Mouse (Mus musculus) kidney, adult 2 months (tissue): Measurements from ENCODE around the gene Dhrs7c. TPM values are rescaled to one million over a fixed set of nuclear protein-coding genes. Genes with fewer than 3 reads are reported as not detected.

Experiments used
- DNase-seq: peaks from one replicate; pipeline ENCODE4 v3.0.0; 2021
- H3K27ac ChIP-seq: fragments of 200-500 bp; 2 replicates; pipeline ENCODE4 v1.5.1; 2012; ENCODE audit warnings: low read depth, low read length, control low read depth, inconsistent platforms; ENCODE audit not compliant: insufficient read depth
- H3K27me3 ChIP-seq: fragments of 200-500 bp; replicated peaks from 2 replicates; pipeline ENCODE4 v1.6.1; 2012; ENCODE audit warnings: mild to moderate bottlenecking, moderate library complexity, low read length, inconsistent platforms; ENCODE audit not compliant: control insufficient read depth, insufficient read depth
- H3K36me3 ChIP-seq: fragments of 200-500 bp; 2 replicates; pipeline ENCODE4 v1.6.1; 2012; ENCODE audit warnings: mild to moderate bottlenecking, moderate library complexity, low read length, inconsistent platforms; ENCODE audit not compliant: control insufficient read depth, insufficient read depth
- H3K4me1 ChIP-seq: fragments of 200-500 bp; 2 replicates; pipeline ENCODE4 v1.6.1; 2011; ENCODE audit warnings: low read length; ENCODE audit not compliant: control insufficient read depth, insufficient read depth
- H3K4me3 ChIP-seq: fragments of 200-500 bp; 2 replicates; pipeline ENCODE4 v1.5.1; 2011; ENCODE audit warnings: mild to moderate bottlenecking, low read depth, low read length, control low read depth; ENCODE audit not compliant: insufficient read depth
- CTCF ChIP-seq: fragments of 200-500 bp; conservative IDR thresholded peaks from 2 replicates; pipeline ENCODE4 v1.5.1; 2011; ENCODE audit warnings: low read depth, mild to moderate bottlenecking, control low read depth, low read length, moderate library complexity, mixed read lengths; ENCODE audit not compliant: insufficient read depth, insufficient read length
- POLR2A ChIP-seq: fragments of 200-500 bp; IDR thresholded peaks from one replicate; pipeline ENCODE4 v1.6.1; 2011; ENCODE audit warnings: low read depth, low read length, control low read depth
- WGBS: fragments of 180-500 bp; shearing (Covaris S2); methylation state at CpG from one replicate; pipeline ENCODE4 v1.1.7; 2018; 5-methylcytosine and 5-hydroxymethylcytosine counted together
- polyA plus RNA-seq: library from polyadenylated mRNA; depleted of rRNA; stranded (reverse); fragments of >200 nt; gene quantifications from 2 replicates; pipeline ENCODE4 v1.2.3, GENCODE M21; 2012

Dhrs7c gene
- polyA plus RNA-seq, 1 experiment = 1.6 TPM

GRCm38 (mm10) chr11:67790182-67790581 lies 7.8 kb upstream of the Dhrs7c start:
- no peaks in the 10 kb centered on the region for H3K27me3 ChIP-seq
- H3K36me3 ChIP-seq = no peaks in the 10 kb centered on the region
- WGBS = 53% methylated on average over 11 of the region's 11 CpGs
- DNase-seq = no peak
- H3K27ac ChIP-seq = no peak overlapping the region
- H3K4me1 ChIP-seq = no peaks in the 10 kb centered on the region
- TF ChIP-seq CTCF = no peak
- TF ChIP-seq POLR2A = no peak
- no peak overlapping the region for H3K4me3 ChIP-seq

- DNase-seq = no peak
- TF ChIP-seq POLR2A (no peak), CTCF (no peak)
- no peaks in the 10 kb centered on the region for H3K36me3 ChIP-seq
- no peaks in the 10 kb centered on the region for H3K27me3 ChIP-seq
- no peak overlapping the region for H3K27ac ChIP-seq
- H3K4me3 ChIP-seq = no peak overlapping the region
- no peaks in the 10 kb centered on the region for H3K4me1 ChIP-seq
Observed at GRCm38 (mm10) chr11:67800130-67800723, 2.2 kb downstream of the Dhrs7c start.

- WGBS = 32% methylated on average over 8 of the region's 8 CpGs
- no peaks in the 10 kb centered on the region for H3K27me3 ChIP-seq
- H3K4me1 ChIP-seq = no peaks in the 10 kb centered on the region
- TF ChIP-seq POLR2A = no peak
- no peak for TF ChIP-seq CTCF
- H3K27ac ChIP-seq = no peak overlapping the region
- DNase-seq = no peak
- no peak overlapping the region for H3K4me3 ChIP-seq
- no peaks in the 10 kb centered on the region for H3K36me3 ChIP-seq
Observed at GRCm38 (mm10) chr11:67801169-67801568, 3.2 kb downstream of the Dhrs7c start.

- H3K27me3 ChIP-seq = no peaks in the 10 kb centered on the region; the same call in 1 of the 2 replicates
- 100% methylated on average over 1 of the region's 1 CpGs for WGBS
- TF ChIP-seq CTCF = 0 out of 2 replicates have a peak, but pooled peaks have one; percentile 13
- TF ChIP-seq POLR2A = no peak
- H3K4me1 ChIP-seq = no peaks in the 10 kb centered on the region
- no peak for DNase-seq
- H3K36me3 ChIP-seq = no peaks in the 10 kb centered on the region
- no peak overlapping the region for H3K4me3 ChIP-seq
- no peak overlapping the region for H3K27ac ChIP-seq
Observed at GRCm38 (mm10) chr11:67805538-67805937, 7.6 kb downstream of the Dhrs7c start.

- no peaks in the 10 kb centered on the region; the same call in 1 of the 2 replicates for H3K27me3 ChIP-seq
- no peaks in the 10 kb centered on the region for H3K36me3 ChIP-seq
- DNase-seq = no peak
- 80% methylated on average over 11 of the region's 11 CpGs for WGBS
- H3K4me1 ChIP-seq = no peaks in the 10 kb centered on the region
- H3K27ac ChIP-seq = no peak overlapping the region
- no peak overlapping the region for H3K4me3 ChIP-seq
- TF ChIP-seq CTCF = no peak
- no peak for TF ChIP-seq POLR2A
Observed at GRCm38 (mm10) chr11:67806832-67807597, 9.0 kb downstream of the Dhrs7c start.

GRCm38 (mm10) chr11:67808051-67808450 lies 10.1 kb downstream of the Dhrs7c start:
- H3K36me3 ChIP-seq = no peaks in the 10 kb centered on the region
- H3K4me3 ChIP-seq = no peak overlapping the region
- WGBS = 80% methylated on average over 5 of the region's 5 CpGs
- H3K27me3 ChIP-seq = no peaks in the 10 kb centered on the region; the same call in 1 of the 2 replicates
- TF ChIP-seq POLR2A (no peak), CTCF (no peak)
- H3K4me1 ChIP-seq = no peaks in the 10 kb centered on the region
- no peak overlapping the region for H3K27ac ChIP-seq
- DNase-seq = no peak

- TF ChIP-seq CTCF (no peak), POLR2A (no peak)
- Histone ChIP-seq H3K4me1 (no peaks in the 10 kb centered on the region), H3K27ac (no peak overlapping the region), H3K36me3 (no peaks in the 10 kb centered on the region), H3K27me3 (no peaks in the 10 kb centered on the region; the same call in 1 of the 2 replicates), H3K4me3 (no peak overlapping the region)
- 80% methylated on average over 6 of the region's 6 CpGs for whole genome bisulfite sequencing
- peak; percentile 4 for DNase-seq
Observed at GRCm38 (mm10) chr11:67811535-67811934, 13.5 kb downstream of the Dhrs7c start.
